Mouse (Mus musculus): Measurements from ENCODE around the gene Tcf20. TPM values are rescaled to one million over a fixed set of nuclear protein-coding genes. Genes with fewer than 3 reads are reported as not detected.

The Tcf20 gene
- polyA plus RNA-seq, 1 experiment, result 11.1 TPM

DNA sequence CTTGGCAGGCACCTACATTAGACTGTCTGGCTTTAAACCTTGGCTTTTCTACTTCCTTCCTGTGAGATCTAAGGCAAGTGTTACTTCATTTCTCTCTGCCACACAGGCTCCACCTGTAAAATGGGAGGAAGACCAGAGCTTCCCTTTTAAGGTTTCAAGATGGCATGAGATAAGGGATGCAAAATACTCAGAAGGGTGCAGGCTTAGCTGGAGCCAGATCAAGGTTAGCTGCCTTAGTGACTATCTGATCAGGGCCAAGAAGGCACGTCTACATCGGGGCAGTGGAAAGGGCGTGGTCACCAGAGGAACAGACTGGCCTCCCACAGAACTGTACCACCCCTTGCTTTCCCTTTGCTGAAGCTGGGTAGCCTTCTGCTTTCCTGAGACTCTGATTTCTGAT is 73.2 kb downstream of the Tcf20 start:
- H3K27me3 ChIP-seq (ENCODE audit: control insufficient read depth, insufficient read depth, insufficient read length), result peaks cover 96% of the 10 kb centered on the region
- no peaks in the 10 kb centered on the region for H3K79me2 ChIP-seq (ENCODE audit: control insufficient read depth, insufficient read depth)
- no peak overlapping the region for H3K4me2 ChIP-seq (ENCODE audit: low read depth)
- TF ChIP-seq MYOG (IDR thresholded peaks at IDR 0.05; ENCODE audit: control insufficient read depth in 1 of 3, insufficient read depth in 1 of 3, insufficient read length in 2 of 3, low read depth in 2 of 3) (no peak), USF1 (IDR thresholded peaks at IDR 0.05; ENCODE audit: low read depth) (no peak), MAX (IDR thresholded peaks at IDR 0.05; ENCODE audit: low read depth) (no peak), POLR2A (IDR thresholded peaks at IDR 0.05; ENCODE audit: insufficient read length, low read depth) (no peak), POLR2AphosphoS2 (IDR thresholded peaks at IDR 0.05; ENCODE audit: insufficient read length, low read depth) (no peak), REST (IDR thresholded peaks at IDR 0.05; ENCODE audit: insufficient read depth, insufficient read length) (no peak)
- no peak overlapping the region for H3ac ChIP-seq (ENCODE audit: control insufficient read depth, insufficient read length)
- no peak overlapping the region for H3K4me3 ChIP-seq
- H3K36me3 ChIP-seq (ENCODE audit: control insufficient read depth, insufficient read depth), result no peaks in the 10 kb centered on the region

DNA sequence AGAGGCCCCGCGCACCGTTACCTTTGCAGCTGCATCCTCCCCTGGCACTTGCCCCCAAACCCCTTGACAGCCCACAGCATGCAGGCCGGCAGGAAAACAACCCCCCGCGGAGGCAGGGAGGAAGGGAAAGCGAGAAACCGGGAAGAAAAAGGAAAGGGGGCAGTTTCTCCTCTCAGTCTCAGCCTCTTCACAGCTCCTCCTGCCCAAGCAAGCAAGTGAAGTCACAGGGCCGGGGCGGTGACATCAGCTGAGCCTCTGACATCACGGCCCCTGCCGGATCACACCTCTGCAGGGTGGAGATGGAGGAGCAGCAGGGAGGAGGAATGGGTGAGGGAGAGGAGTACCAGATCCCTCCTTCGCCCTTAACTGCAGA is 75.7 kb downstream of the Tcf20 start:
- Histone ChIP-seq H3K27me3 (ENCODE audit: control insufficient read depth, insufficient read depth, insufficient read length) (peaks cover 71% of the 10 kb centered on the region), H3K4me3 (no peak overlapping the region), H3K79me2 (ENCODE audit: control insufficient read depth, insufficient read depth) (no peaks in the 10 kb centered on the region), H3ac (ENCODE audit: control insufficient read depth, insufficient read length) (no peak overlapping the region), H3K36me3 (ENCODE audit: control insufficient read depth, insufficient read depth) (no peaks in the 10 kb centered on the region), H3K4me2 (ENCODE audit: low read depth) (no peak overlapping the region)
- TF ChIP-seq REST (IDR thresholded peaks at IDR 0.05; ENCODE audit: insufficient read depth, insufficient read length) (no peak), SRF (IDR thresholded peaks at IDR 0.05; ENCODE audit: control insufficient read depth, insufficient read length, low read depth) (no peak), E2F4 (IDR thresholded peaks at IDR 0.05; ENCODE audit: insufficient read depth) (no peak), USF1 (IDR thresholded peaks at IDR 0.05; ENCODE audit: low read depth) (no peak), TCF3 (IDR thresholded peaks at IDR 0.05; ENCODE audit: insufficient read length, low read depth) (no peak), MAX (IDR thresholded peaks at IDR 0.05; ENCODE audit: low read depth) (no peak), TCF12 (IDR thresholded peaks at IDR 0.05; ENCODE audit: insufficient read depth, poor library complexity, severe bottlenecking) (no peak), POLR2A (IDR thresholded peaks at IDR 0.05; ENCODE audit: insufficient read length, low read depth) (no peak), MYOG (IDR thresholded peaks at IDR 0.05; ENCODE audit: control insufficient read depth in 1 of 3, insufficient read depth in 1 of 3, insufficient read length in 2 of 3, low read depth in 2 of 3) (no peak), POLR2AphosphoS2 (IDR thresholded peaks at IDR 0.05; ENCODE audit: insufficient read length, low read depth) (no peak)

DNA sequence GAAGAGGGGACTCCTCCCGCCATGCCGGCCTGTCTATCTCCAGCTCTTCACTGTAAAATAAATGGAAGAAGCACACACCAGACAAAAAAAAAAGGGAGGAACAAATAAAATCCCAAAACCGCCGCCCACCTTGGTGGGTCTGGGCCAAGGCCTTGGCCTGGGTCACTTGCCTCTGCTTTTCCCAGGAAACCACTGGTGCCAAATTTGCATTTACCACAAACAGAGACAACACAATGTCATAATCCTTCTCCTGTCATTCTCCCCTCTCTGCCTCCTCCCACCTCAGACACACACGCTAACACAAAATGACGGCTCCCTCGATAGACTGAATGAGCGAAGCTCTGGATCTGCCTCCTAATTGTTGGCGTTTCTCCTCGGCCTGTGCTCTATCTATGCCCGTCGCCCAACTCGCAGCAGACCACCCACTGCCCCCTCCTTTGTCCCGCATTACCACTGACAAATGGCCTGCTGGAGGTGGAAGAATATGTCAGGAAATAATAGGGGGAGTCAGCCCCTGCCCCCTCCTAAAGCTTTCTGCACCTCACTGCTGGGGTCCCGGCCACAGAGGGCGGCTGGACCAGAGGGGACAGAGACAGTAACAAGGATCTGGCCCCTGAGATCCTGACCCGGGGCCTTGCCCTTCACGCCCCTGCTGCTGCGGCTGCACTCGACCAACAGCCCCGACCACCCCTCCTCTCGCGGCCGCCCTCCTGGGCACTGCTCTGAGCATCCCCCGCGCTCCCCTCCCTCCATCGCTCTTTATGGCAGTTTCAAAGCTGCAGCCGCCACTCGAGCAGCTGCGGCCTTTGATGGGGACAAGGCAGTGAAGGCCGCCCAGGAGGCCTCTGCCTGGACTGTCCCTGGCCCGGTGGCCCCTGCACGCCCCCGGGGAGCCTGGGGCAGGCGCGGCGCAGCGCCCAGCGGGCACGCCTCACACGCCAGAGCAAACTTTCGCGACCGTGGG is 76.4 kb downstream of the Tcf20 start:
- no peak overlapping the region for H3K4me2 ChIP-seq (ENCODE audit: low read depth)
- no peak for TF ChIP-seq MYOD1 (IDR thresholded peaks at IDR 0.05; ENCODE audit: control insufficient read depth in 1 of 3, insufficient read length in 2 of 3, low read depth in 2 of 3)
- no peak for TF ChIP-seq POLR2A (IDR thresholded peaks at IDR 0.05; ENCODE audit: insufficient read length, low read depth)
- TF ChIP-seq POLR2AphosphoS2 (IDR thresholded peaks at IDR 0.05; ENCODE audit: insufficient read length, low read depth), result no peak
- TF ChIP-seq MAX (IDR thresholded peaks at IDR 0.05; ENCODE audit: low read depth), result no peak
- TF ChIP-seq TCF3 (IDR thresholded peaks at IDR 0.05; ENCODE audit: insufficient read length, low read depth), result no peak
- TF ChIP-seq TCF12 (IDR thresholded peaks at IDR 0.05; ENCODE audit: insufficient read depth, poor library complexity, severe bottlenecking), result no peak
- TF ChIP-seq REST (IDR thresholded peaks at IDR 0.05; ENCODE audit: insufficient read depth, insufficient read length), result no peak
- no peak for TF ChIP-seq MYOG (IDR thresholded peaks at IDR 0.05; ENCODE audit: control insufficient read depth in 1 of 3, insufficient read depth in 1 of 3, insufficient read length in 2 of 3, low read depth in 2 of 3)
- TF ChIP-seq E2F4 (IDR thresholded peaks at IDR 0.05; ENCODE audit: insufficient read depth), result no peak
- TF ChIP-seq CEBPB (IDR thresholded peaks at IDR 0.05; ENCODE audit: insufficient read depth, poor library complexity, severe bottlenecking), result no peak
- no peak for TF ChIP-seq SRF (IDR thresholded peaks at IDR 0.05; ENCODE audit: control insufficient read depth, insufficient read length, low read depth)
- no peak for TF ChIP-seq USF1 (IDR thresholded peaks at IDR 0.05; ENCODE audit: low read depth)
- no peaks in the 10 kb centered on the region for H3K79me2 ChIP-seq (ENCODE audit: control insufficient read depth, insufficient read depth)
- H3ac ChIP-seq (ENCODE audit: control insufficient read depth, insufficient read length), result no peak overlapping the region
- no peak overlapping the region for H3K4me3 ChIP-seq
- peaks cover 64% of the 10 kb centered on the region for H3K27me3 ChIP-seq (ENCODE audit: control insufficient read depth, insufficient read depth, insufficient read length)
- H3K36me3 ChIP-seq (ENCODE audit: control insufficient read depth, insufficient read depth), result no peaks in the 10 kb centered on the region

DNA sequence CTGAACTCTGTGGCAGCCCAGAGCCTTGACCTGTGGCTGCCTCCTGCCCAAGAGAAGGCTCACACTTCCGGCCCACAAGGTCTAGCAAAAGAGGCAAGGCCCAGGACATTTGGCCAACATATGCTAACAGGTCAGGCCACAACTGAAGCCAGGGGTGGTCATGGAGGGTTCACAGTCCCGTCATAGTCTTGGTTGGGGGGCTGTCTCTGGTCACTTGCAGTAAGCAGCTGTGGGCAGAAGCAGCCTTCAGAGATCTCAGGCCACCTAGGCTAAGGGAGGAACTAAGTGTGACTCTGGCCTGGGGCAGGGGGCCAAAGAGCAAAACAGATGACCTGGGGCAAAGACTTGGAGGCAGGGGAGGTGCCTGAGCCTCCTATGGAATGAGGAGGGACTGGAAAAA is 77.1 kb downstream of the Tcf20 start:
- H3K36me3 ChIP-seq (ENCODE audit: control insufficient read depth, insufficient read depth), result no peaks in the 10 kb centered on the region
- H3K27me3 ChIP-seq (ENCODE audit: control insufficient read depth, insufficient read depth, insufficient read length), result peaks cover 57% of the 10 kb centered on the region
- no peak overlapping the region for H3K4me3 ChIP-seq
- no peaks in the 10 kb centered on the region for H3K79me2 ChIP-seq (ENCODE audit: control insufficient read depth, insufficient read depth)
- H3ac ChIP-seq (ENCODE audit: control insufficient read depth, insufficient read length), result no peak overlapping the region
- no peak overlapping the region for H3K4me2 ChIP-seq (ENCODE audit: low read depth)
- TF ChIP-seq MYOD1 (IDR thresholded peaks at IDR 0.05; ENCODE audit: control insufficient read depth in 1 of 3, insufficient read length in 2 of 3, low read depth in 2 of 3) (no peak), SRF (IDR thresholded peaks at IDR 0.05; ENCODE audit: control insufficient read depth, insufficient read length, low read depth) (no peak), POLR2AphosphoS2 (IDR thresholded peaks at IDR 0.05; ENCODE audit: insufficient read length, low read depth) (no peak), USF1 (IDR thresholded peaks at IDR 0.05; ENCODE audit: low read depth) (no peak), MAX (IDR thresholded peaks at IDR 0.05; ENCODE audit: low read depth) (no peak), TCF3 (IDR thresholded peaks at IDR 0.05; ENCODE audit: insufficient read length, low read depth) (no peak), REST (IDR thresholded peaks at IDR 0.05; ENCODE audit: insufficient read depth, insufficient read length) (no peak), E2F4 (IDR thresholded peaks at IDR 0.05; ENCODE audit: insufficient read depth) (no peak)

DNA sequence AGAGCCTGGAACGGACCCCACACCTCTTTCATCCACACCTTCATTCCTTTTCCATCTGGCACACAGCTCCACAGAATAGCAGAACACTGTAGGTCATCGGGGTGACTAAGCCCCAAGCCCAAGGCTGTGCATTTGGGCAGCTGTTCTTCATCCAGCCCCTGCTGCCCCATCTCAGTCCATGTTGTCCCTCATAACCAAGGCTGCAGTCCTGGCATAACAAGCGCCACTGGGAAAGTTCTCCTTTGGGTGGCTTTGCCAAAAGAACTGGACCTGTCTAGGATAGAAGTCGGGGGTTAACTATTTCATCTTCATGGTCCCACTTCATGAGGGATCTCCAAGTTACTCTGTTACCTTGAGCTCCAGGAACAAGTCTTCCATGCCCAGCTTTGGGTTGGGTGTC is 77.9 kb downstream of the Tcf20 start:
- Histone ChIP-seq H3K27me3 (ENCODE audit: control insufficient read depth, insufficient read depth, insufficient read length) (peaks cover 49% of the 10 kb centered on the region), H3K4me2 (ENCODE audit: low read depth) (no peak overlapping the region), H3K79me2 (ENCODE audit: control insufficient read depth, insufficient read depth) (no peaks in the 10 kb centered on the region), H3ac (ENCODE audit: control insufficient read depth, insufficient read length) (no peak overlapping the region), H3K4me3 (no peak overlapping the region), H3K36me3 (ENCODE audit: control insufficient read depth, insufficient read depth) (no peaks in the 10 kb centered on the region)
- TF ChIP-seq MAX (IDR thresholded peaks at IDR 0.05; ENCODE audit: low read depth) (no peak), CEBPB (IDR thresholded peaks at IDR 0.05; ENCODE audit: insufficient read depth, poor library complexity, severe bottlenecking) (no peak), SRF (IDR thresholded peaks at IDR 0.05; ENCODE audit: control insufficient read depth, insufficient read length, low read depth) (no peak), TCF12 (IDR thresholded peaks at IDR 0.05; ENCODE audit: insufficient read depth, poor library complexity, severe bottlenecking) (no peak), REST (IDR thresholded peaks at IDR 0.05; ENCODE audit: insufficient read depth, insufficient read length) (no peak), POLR2AphosphoS2 (IDR thresholded peaks at IDR 0.05; ENCODE audit: insufficient read length, low read depth) (no peak), E2F4 (IDR thresholded peaks at IDR 0.05; ENCODE audit: insufficient read depth) (no peak), MYOD1 (IDR thresholded peaks at IDR 0.05; ENCODE audit: control insufficient read depth in 1 of 3, insufficient read length in 2 of 3, low read depth in 2 of 3) (no peak), USF1 (IDR thresholded peaks at IDR 0.05; ENCODE audit: low read depth) (no peak), MYOG (IDR thresholded peaks at IDR 0.05; ENCODE audit: control insufficient read depth in 1 of 3, insufficient read depth in 1 of 3, insufficient read length in 2 of 3, low read depth in 2 of 3) (no peak), POLR2A (IDR thresholded peaks at IDR 0.05; ENCODE audit: insufficient read length, low read depth) (no peak), TCF3 (IDR thresholded peaks at IDR 0.05; ENCODE audit: insufficient read length, low read depth) (no peak)

Data from myocyte (in vitro differentiated cells).